Mouse (Mus musculus) CH12.LX (cell line): ENCODE data around the gene Cyth3. TPM values are rescaled to one million over a fixed set of nuclear protein-coding genes. Genes with fewer than 3 reads are reported as not detected.

Experiments
- DNase-seq: peaks from one replicate; pipeline ENCODE4 v3.0.0-alpha.2; 2013; ENCODE audit errors: extremely low read depth
- H3K27ac ChIP-seq: 2 replicates; pipeline ENCODE4 v1.5.1; 2012; ENCODE audit warnings: low read depth, mild to moderate bottlenecking, control low read depth, moderate library complexity; ENCODE audit not compliant: insufficient read depth
- H3K27me3 ChIP-seq: replicated peaks from 2 replicates; pipeline ENCODE3; 2012; ENCODE audit warnings: inconsistent platforms
- H3K36me3 ChIP-seq, 2 experiments: replicated peaks in 1 of 2; 2 replicates each; pipeline versions ENCODE3 to v1.6.1; 2012; ENCODE audit warnings: inconsistent platforms in 1 of 2, low read length in 1 of 2, mild to moderate bottlenecking in 1 of 2, mixed read lengths in 1 of 2, moderate library complexity in 1 of 2; ENCODE audit not compliant: control insufficient read depth in 1 of 2, insufficient read depth in 1 of 2
- H3K4me1 ChIP-seq, 2 experiments: 2 replicates each; pipeline ENCODE4 v1.6.1; 2012; ENCODE audit warnings: inconsistent platforms in 1 of 2, moderate library complexity in 1 of 2; ENCODE audit not compliant: insufficient read depth in 2 of 2, control insufficient read depth in 1 of 2
- H3K4me2 ChIP-seq: 2 replicates; pipeline ENCODE4 v1.6.1; 2012; ENCODE audit warnings: low read depth, mild to moderate bottlenecking, control low read depth; ENCODE audit not compliant: poor library complexity, insufficient read depth, severe bottlenecking
- H3K4me3 ChIP-seq, 3 experiments: fragments of 150-350 bp in 1 of 3; sonication (generic) in 1 of 3; replicated peaks in 1 of 3; 2 replicates each; pipeline versions ENCODE3 to v1.5.1; 2011 to 2012; ENCODE audit warnings: low read depth in 2 of 3, low read length in 2 of 3, mild to moderate bottlenecking in 2 of 3, moderate library complexity in 2 of 3, control low read depth in 1 of 3, improper control_type of control experiment in 1 of 3, inconsistent platforms in 1 of 3, mixed read lengths in 1 of 3; ENCODE audit not compliant: poor library complexity in 1 of 3
- H3K79me2 ChIP-seq: replicated peaks from 2 replicates; pipeline ENCODE4 v1.6.1; 2012; ENCODE audit warnings: mild to moderate bottlenecking, moderate library complexity; ENCODE audit not compliant: control insufficient read depth, poor library complexity, insufficient read depth, severe bottlenecking; ENCODE audit errors: extremely low read depth
- H3K9ac ChIP-seq: 2 replicates; pipeline ENCODE4 v1.6.1; 2012; ENCODE audit warnings: low read depth, mild to moderate bottlenecking, control low read depth, moderate library complexity; ENCODE audit not compliant: insufficient read depth
- H3K9me3 ChIP-seq: replicated peaks from 2 replicates; pipeline ENCODE3; 2012; ENCODE audit warnings: low read length, inconsistent platforms, mixed read lengths
- BHLHE40 ChIP-seq: IDR thresholded peaks from 2 replicates; pipeline ENCODE4 v1.6.1; 2011; ENCODE audit warnings: mild to moderate bottlenecking, low read depth, low read length, improper control_type of control experiment
- CTCF ChIP-seq, 2 experiments: IDR thresholded peaks in 1 of 2; conservative IDR thresholded peaks in 1 of 2; 2 replicates each; pipeline ENCODE4 v1.5.1; 2011 to 2012; ENCODE audit warnings: low read depth in 2 of 2, low read length in 2 of 2, improper control_type of control experiment in 1 of 2, inconsistent platforms in 1 of 2, mild to moderate bottlenecking in 1 of 2, moderate library complexity in 1 of 2
- E2F4 ChIP-seq: IDR thresholded peaks from 2 replicates; pipeline ENCODE4 v1.6.1; 2011; ENCODE audit warnings: low read depth, low read length, improper control_type of control experiment; ENCODE audit not compliant: insufficient replicate concordance
- EP300 ChIP-seq: IDR thresholded peaks from 2 replicates; pipeline ENCODE4 v1.6.1; 2011; ENCODE audit warnings: low read length, improper control_type of control experiment
- ETS1 ChIP-seq: conservative IDR thresholded peaks from 2 replicates; pipeline ENCODE4 v1.6.1; 2012; ENCODE audit warnings: low read depth, mild to moderate bottlenecking, inconsistent platforms, low read length, improper control_type of control experiment, moderate library complexity
- GABPA ChIP-seq: IDR thresholded peaks from 2 replicates; pipeline ENCODE4 v1.6.1; 2012; ENCODE audit warnings: low read depth, low read length, improper control_type of control experiment, inconsistent platforms; ENCODE audit not compliant: insufficient replicate concordance
- IRF4 ChIP-seq: IDR thresholded peaks from 2 replicates; pipeline ENCODE4 v1.6.1; 2014; ENCODE audit warnings: low read depth, mild to moderate bottlenecking, inconsistent platforms, low read length, improper control_type of control experiment
- JUND ChIP-seq: conservative IDR thresholded peaks from 2 replicates; pipeline ENCODE4 v1.6.1; 2011; ENCODE audit warnings: low read depth, low read length, improper control_type of control experiment
- KAT2A ChIP-seq: IDR thresholded peaks from 2 replicates; pipeline ENCODE4 v1.6.1; 2012; ENCODE audit warnings: low read length, improper control_type of control experiment, inconsistent platforms; ENCODE audit not compliant: insufficient replicate concordance
- MAFK ChIP-seq: IDR thresholded peaks from 2 replicates; pipeline ENCODE4 v1.6.1; 2011; ENCODE audit warnings: low read length, improper control_type of control experiment; ENCODE audit not compliant: insufficient replicate concordance
- MAZ ChIP-seq: IDR thresholded peaks from 2 replicates; pipeline ENCODE4 v1.6.1; 2012; ENCODE audit warnings: low read depth, mild to moderate bottlenecking, inconsistent platforms, low read length, improper control_type of control experiment, moderate library complexity
- MEF2A ChIP-seq: IDR thresholded peaks from 2 replicates; pipeline ENCODE4 v1.6.1; 2014; ENCODE audit warnings: low read depth, mild to moderate bottlenecking, inconsistent platforms, low read length, improper control_type of control experiment, borderline replicate concordance
- MXI1 ChIP-seq: IDR thresholded peaks from 2 replicates; pipeline ENCODE4 v1.6.1; 2011; ENCODE audit warnings: mild to moderate bottlenecking, low read depth, low read length, improper control_type of control experiment
- NELFE ChIP-seq: IDR thresholded peaks from 2 replicates; pipeline ENCODE4 v1.6.1; 2011; ENCODE audit warnings: low read depth, low read length, improper control_type of control experiment
- NRF1 ChIP-seq: IDR thresholded peaks from 2 replicates; pipeline ENCODE4 v1.6.1; 2014; ENCODE audit warnings: low read depth, mild to moderate bottlenecking, inconsistent platforms, low read length, improper control_type of control experiment, moderate library complexity
- PAX5 ChIP-seq: IDR thresholded peaks from 2 replicates; pipeline ENCODE4 v1.6.1; 2012; ENCODE audit warnings: low read length, inconsistent platforms, mixed read lengths
- POLR2A ChIP-seq: IDR thresholded peaks from 2 replicates; pipeline ENCODE4 v1.6.1; 2011; ENCODE audit warnings: low read depth, mild to moderate bottlenecking, improper control_type of control experiment, low read length
- POLR2AphosphoS2 ChIP-seq: IDR thresholded peaks from 2 replicates; pipeline ENCODE4 v1.6.1; 2011; ENCODE audit warnings: low read depth, low read length, improper control_type of control experiment
- RAD21 ChIP-seq: IDR thresholded peaks from 2 replicates; pipeline ENCODE4 v1.6.1; 2011; ENCODE audit warnings: low read depth, mild to moderate bottlenecking, low read length, improper control_type of control experiment, moderate library complexity
- RCOR1 ChIP-seq: conservative IDR thresholded peaks from 2 replicates; pipeline ENCODE4 v1.6.1; 2012; ENCODE audit warnings: low read depth, mild to moderate bottlenecking, inconsistent platforms, low read length, improper control_type of control experiment
- SIN3A ChIP-seq: IDR thresholded peaks from 2 replicates; pipeline ENCODE4 v1.6.1; 2012; ENCODE audit warnings: low read length, improper control_type of control experiment, inconsistent platforms
- UBTF ChIP-seq: IDR thresholded peaks from 2 replicates; pipeline ENCODE4 v1.6.1; 2012; ENCODE audit warnings: low read depth, mild to moderate bottlenecking, inconsistent platforms, low read length, improper control_type of control experiment, moderate library complexity
- USF2 ChIP-seq: conservative IDR thresholded peaks from 2 replicates; pipeline ENCODE4 v1.6.1; 2011; ENCODE audit warnings: low read depth, low read length, improper control_type of control experiment
- ZC3H11A ChIP-seq: IDR thresholded peaks from 2 replicates; pipeline ENCODE4 v1.6.1; 2012; ENCODE audit warnings: low read depth, mild to moderate bottlenecking, inconsistent platforms, low read length, improper control_type of control experiment
- ZMIZ1 ChIP-seq: IDR thresholded peaks from 2 replicates; pipeline ENCODE4 v1.6.1; 2012; ENCODE audit warnings: low read depth, mild to moderate bottlenecking, inconsistent platforms, low read length, improper control_type of control experiment
- dilution Hi-C: fragments of 300-500 bp; cut with MboI; formaldehyde crosslinking; loops from 2 replicates; pipeline ENCODE4 v1.14.3; 2020; ENCODE audit warnings: low sequenced_read_pairs; ENCODE audit not compliant: extremely low pct_unique_long_range_greater_than_20kb, extremely low pct_ligation_motif_present
- in situ Hi-C: fragments of 300-500 bp; cut with MboI; formaldehyde crosslinking; loops from 3 replicates; pipeline ENCODE4 v1.14.3; 2019; ENCODE audit warnings: low sequenced_read_pairs, low pct_ligation_motif_present, low pct_unique_long_range_greater_than_20kb, mixed read lengths
- polyA plus RNA-seq: library from polyadenylated mRNA; unstranded; fragments of >175 nt; gene quantifications from 2 replicates; pipeline ENCODE4 v1.2.1, GENCODE M21; 2012; ENCODE audit warnings: low read depth; ENCODE audit not compliant: insufficient read length
- total RNA-seq, 2 experiments: library from RNA; depleted of rRNA; stranded (reverse); fragments of 300-350 nt in 1 of 2; fragments of >200 nt in 1 of 2; gene quantifications; 2 replicates each; pipeline ENCODE4 v1.2.3; 2012 to 2014

The Cyth3 gene
- total and polyA plus RNA-seq, 3 experiments, result 3.3 to 5.4 (median 4.8) TPM

DNA sequence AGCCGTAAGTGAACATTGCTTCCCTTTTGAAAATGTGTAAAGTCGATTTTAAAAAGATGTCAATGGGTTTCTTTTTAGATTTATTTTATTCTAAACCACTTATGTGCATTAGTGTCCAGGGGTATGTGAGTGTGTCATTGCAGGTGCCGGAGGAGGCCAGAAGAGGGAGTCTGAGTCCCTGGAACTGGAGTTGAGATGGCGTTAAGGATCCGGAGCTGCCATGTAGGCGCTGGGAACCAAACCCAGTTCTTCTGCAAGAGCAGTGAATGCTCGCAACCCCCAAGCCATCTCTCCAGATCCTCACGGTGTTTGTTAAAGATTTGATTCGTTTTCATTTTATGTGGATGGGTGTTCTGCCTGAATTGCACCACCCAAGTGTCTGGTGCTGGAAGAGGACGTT, 39.2 kb upstream of the Cyth3 start:
- Histone ChIP-seq H3K36me3 (no peaks in the 10 kb centered on the region), H3K9me3 (peaks cover 5% of the 10 kb centered on the region), H3K27ac (no peak overlapping the region), H3K9ac (no peak overlapping the region), H3K79me2 (no peaks in the 10 kb centered on the region), H3K4me2 (no peak overlapping the region), H3K27me3 (no peaks in the 10 kb centered on the region), H3K4me3 (no peak overlapping the region), H3K4me1 (peaks cover 10 to 26% of the 10 kb centered on the region in 2 experiments)
- dilution Hi-C loops (no loop called here), in situ Hi-C loops (no loop called here)
- no peak for TF ChIP-seq POLR2A
- no peak for TF ChIP-seq NELFE
- no peak for TF ChIP-seq JUND
- TF ChIP-seq PAX5, result no peak
- no peak for TF ChIP-seq POLR2AphosphoS2
- DNase-seq, result no peak

DNA sequence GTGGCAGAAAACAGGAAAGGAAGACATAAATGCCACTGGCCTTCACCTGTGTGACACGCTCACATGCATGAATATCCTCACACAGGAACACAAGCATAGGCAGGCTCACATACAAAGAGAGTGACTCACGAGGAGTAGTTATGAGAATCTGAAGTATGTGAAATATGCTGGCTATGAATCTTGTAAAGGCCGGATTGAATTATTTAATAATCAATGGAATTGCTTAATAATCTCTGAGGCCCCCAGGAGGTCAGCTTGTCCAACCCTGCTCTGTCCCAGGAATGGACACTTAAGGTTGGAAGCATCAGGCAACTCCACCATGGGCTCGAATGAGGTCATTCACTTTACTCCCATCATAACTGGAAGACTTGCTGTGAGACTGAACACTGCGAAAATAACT, 37.3 kb upstream of the Cyth3 start:
- Histone ChIP-seq H3K27ac (no peak overlapping the region), H3K4me2 (no peak overlapping the region), H3K9ac (no peak overlapping the region), H3K79me2 (no peaks in the 10 kb centered on the region), H3K36me3 (no peaks in the 10 kb centered on the region), H3K27me3 (no peaks in the 10 kb centered on the region)
- in situ Hi-C loops, result loop anchor here (5.0 kb wide), 1 partner anchor 37 kb away; the partner anchor contains the start of gene Cyth3
- TF ChIP-seq PAX5 (no peak), BHLHE40 (no peak), NELFE (no peak), UBTF (no peak), RCOR1 (no peak), IRF4 (no peak), KAT2A (no peak), USF2 (no peak)
- TF ChIP-seq, all 38 proteins: peak for 0
- no peak overlapping the region for H3K4me3 ChIP-seq
- dilution Hi-C loops, result no loop called here
- peaks cover 3% of the 10 kb centered on the region for H3K9me3 ChIP-seq
- peaks cover 9 to 20% of the 10 kb centered on the region in 2 experiments; a peak in 3 of 4 replicates for H3K4me1 ChIP-seq
- DNase-seq, result no peak

DNA sequence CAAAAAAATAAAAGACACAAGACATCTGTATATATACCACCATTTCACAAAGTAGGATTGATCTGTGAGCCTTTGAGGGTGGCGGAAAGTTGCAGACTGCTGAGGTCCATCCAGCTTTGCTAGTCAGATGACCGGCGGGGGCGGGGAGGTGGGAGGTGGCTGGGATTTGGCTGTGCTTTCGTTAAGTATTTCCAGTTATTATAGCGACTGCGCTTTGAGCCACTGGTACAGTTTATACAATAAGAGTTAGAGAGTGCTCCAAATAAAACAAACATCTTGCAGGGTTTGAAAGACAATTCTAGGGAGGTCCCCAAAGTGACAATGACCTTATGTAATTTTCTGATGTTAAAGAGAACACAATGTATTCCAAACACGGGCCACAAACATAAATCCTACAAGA, 35.9 kb upstream of the Cyth3 start:
- H3K27ac ChIP-seq, result no peak overlapping the region
- no peaks in the 10 kb centered on the region for H3K27me3 ChIP-seq
- H3K9ac ChIP-seq, result no peak overlapping the region
- peaks cover 6 to 7% of the 10 kb centered on the region in 2 experiments; a peak in 2 of 4 replicates for H3K4me1 ChIP-seq
- no peaks in the 10 kb centered on the region for H3K79me2 ChIP-seq
- no peak overlapping the region for H3K4me3 ChIP-seq
- H3K9me3 ChIP-seq, result peaks cover 3% of the 10 kb centered on the region
- in situ Hi-C loops (loop anchor here (5.0 kb wide), 1 partner anchor 36 kb away; the partner anchor contains the start of gene Cyth3), dilution Hi-C loops (no loop called here)
- DNase-seq, result no peak
- H3K36me3 ChIP-seq, result no peaks in the 10 kb centered on the region
- TF ChIP-seq EP300 (no peak), MAZ (no peak), MAFK (no peak), RAD21 (no peak), KAT2A (no peak), NELFE (no peak), NRF1 (no peak), MEF2A (no peak), ETS1 (no peak), JUND (no peak), IRF4 (no peak), USF2 (no peak), MXI1 (no peak), CTCF (conservative IDR thresholded peaks at IDR 0.05 in 1 of 2, IDR thresholded peaks at IDR 0.05 in 1 of 2; ENCODE audit: low read depth in 2 of 2, low read length in 2 of 2) (no peak), GABPA (no peak), SIN3A (no peak), ZMIZ1 (no peak), POLR2A (no peak), ZC3H11A (no peak), E2F4 (no peak)
- no peak overlapping the region for H3K4me2 ChIP-seq
